14 mouse cellular contexts compared by ENCODE assay signal in genomic region chr2:151773476-151773875, GRCm38 (mm10). TPM values are rescaled to one million over a fixed set of nuclear protein-coding genes. Genes with fewer than 3 reads are reported as not detected.
DNase-seq lines count a peak whose midpoint lies in the region; ATAC-seq and TF ChIP-seq lines count a peak whose summit lies in the region.
"Had no signal": no experiment of that assay in that cellular context is flagged by ENCODE, and none has a peak within 500 bp of the region (broad histone marks: within the 10 kb centered on the region; RNA-seq: fewer than 3 reads in every experiment).

No protein-coding gene starts in this region.

- TF ChIP-seq CTCF in C2C12 (IDR thresholded peaks at IDR 0.05; ENCODE audit: control insufficient read depth, insufficient read depth, insufficient read length) = no peak

- H3K4me2 ChIP-seq in embryonic facial prominence, embryonic 14.5 days (ENCODE audit: low read depth, low read length) = no peak overlapping the region
- no peak overlapping the region for H3K4me2 ChIP-seq in lung, embryonic 15.5 days
- no peak overlapping the region for H3K4me2 ChIP-seq in neural tube, embryonic 15.5 days
- no peak overlapping the region for H3K4me2 ChIP-seq in heart, embryonic 11.5 days
- H3K4me2 ChIP-seq: kidney, embryonic 15.5 days; liver, embryonic 11.5 days; neural tube, embryonic 13.5 days had no signal

- WGBS in embryonic facial prominence, embryonic 14.5 days = 88% methylated on average over 8 of the region's 8 CpGs
- WGBS in embryonic facial prominence, embryonic 10.5 days = 90% methylated on average over 8 of the region's 8 CpGs
- WGBS in lung, embryonic 15.5 days = 75% methylated on average over 8 of the region's 8 CpGs
- 92% methylated on average over 8 of the region's 8 CpGs for WGBS in neural tube, embryonic 15.5 days
- WGBS in heart, embryonic 11.5 days (ENCODE audit: insufficient replicate concordance) = 78% methylated on average over 8 of the region's 8 CpGs

- no peak for ATAC-seq in embryonic facial prominence, embryonic 14.5 days (ENCODE audit: low read depth)
- ATAC-seq in lung, embryonic 15.5 days (ENCODE audit: borderline replicate concordance, extremely low read depth, low FRiP score, low TSS enrichment) = peak; percentile 36; the same call in 1 of the 2 replicates
- ATAC-seq in neural tube, embryonic 15.5 days (ENCODE audit: low FRiP score) = no peak
- no peak for ATAC-seq in heart, embryonic 11.5 days (replicated peaks; ENCODE audit: insufficient number of reproducible peaks, low FRiP score, low TSS enrichment)

- H3K27ac ChIP-seq in embryonic facial prominence, embryonic 14.5 days (replicated peaks; ENCODE audit: low read depth, low read length) = no peak overlapping the region
- no peak overlapping the region for H3K27ac ChIP-seq in embryonic facial prominence, embryonic 10.5 days (replicated peaks)
- H3K27ac ChIP-seq in lung, embryonic 15.5 days = no peak overlapping the region
- H3K27ac ChIP-seq in neural tube, embryonic 15.5 days (replicated peaks) = no peak overlapping the region
- H3K27ac ChIP-seq in heart, embryonic 11.5 days (ENCODE audit: low read depth, low read length) = no peak overlapping the region
- H3K27ac ChIP-seq: heart, adult 2 months; kidney, embryonic 15.5 days; neural tube, embryonic 13.5 days had no signal

- no peaks in the 10 kb centered on the region for H3K9me3 ChIP-seq in embryonic facial prominence, embryonic 14.5 days (ENCODE audit: control insufficient read depth, low read length)
- no peaks in the 10 kb centered on the region for H3K9me3 ChIP-seq in embryonic facial prominence, embryonic 10.5 days
- H3K9me3 ChIP-seq in lung, embryonic 15.5 days = no peaks in the 10 kb centered on the region
- H3K9me3 ChIP-seq in neural tube, embryonic 15.5 days (replicated peaks) = no peaks in the 10 kb centered on the region
- no peaks in the 10 kb centered on the region for H3K9me3 ChIP-seq in heart, embryonic 11.5 days (replicated peaks; ENCODE audit: control insufficient read depth, low read length)
- H3K9me3 ChIP-seq: kidney, embryonic 15.5 days; neural tube, embryonic 13.5 days had no signal

- H3K79me3 ChIP-seq in C2C12 (ENCODE audit: low read depth) = no peaks in the 10 kb centered on the region

- H3ac ChIP-seq in C2C12 (ENCODE audit: control insufficient read depth, insufficient read length, low read depth) = no peak overlapping the region

- no peak overlapping the region for H3K4me3 ChIP-seq in embryonic facial prominence, embryonic 14.5 days (ENCODE audit: low read depth, low read length)
- no peak overlapping the region for H3K4me3 ChIP-seq in embryonic facial prominence, embryonic 10.5 days
- no peak overlapping the region for H3K4me3 ChIP-seq in C2C12 (ENCODE audit: insufficient read depth, poor library complexity, severe bottlenecking)
- H3K4me3 ChIP-seq in lung, embryonic 15.5 days = no peak overlapping the region
- no peak overlapping the region for H3K4me3 ChIP-seq in neural tube, embryonic 15.5 days (replicated peaks)
- no peak overlapping the region for H3K4me3 ChIP-seq in heart, embryonic 11.5 days (ENCODE audit: low read depth, low read length)
- H3K4me3 ChIP-seq: heart, adult 2 months; kidney, embryonic 15.5 days; neural tube, embryonic 13.5 days had no signal

- DNase-seq in embryonic facial prominence, embryonic 14.5 days (ENCODE audit: low spot score) = peak; percentile 43
- no peak for DNase-seq in embryonic facial prominence, embryonic 10.5 days (ENCODE audit: low spot score)
- DNase-seq in layer of hippocampus, adult 18-20 months (ENCODE audit: low spot score in 2 of 2) = peak; percentile 37 to 53
- DNase-seq in embryo, embryonic 9.5 days (ENCODE audit: extremely low spot score) = no peak
- DNase-seq: adrenal gland, postnatal 10 days; heart, adult 2 months; heart, postnatal 10 days had no signal

- H3K79me2 ChIP-seq in C2C12 (ENCODE audit: control insufficient read depth, insufficient read depth) = no peaks in the 10 kb centered on the region

- H3K4me1 ChIP-seq in embryonic facial prominence, embryonic 14.5 days (ENCODE audit: control insufficient read depth, insufficient read depth, low read length) = no peaks in the 10 kb centered on the region
- H3K4me1 ChIP-seq in embryonic facial prominence, embryonic 10.5 days = peaks cover 8% of the 10 kb centered on the region
- H3K4me1 ChIP-seq in lung, embryonic 15.5 days = no peaks in the 10 kb centered on the region
- no peaks in the 10 kb centered on the region for H3K4me1 ChIP-seq in neural tube, embryonic 15.5 days
- no peaks in the 10 kb centered on the region for H3K4me1 ChIP-seq in heart, embryonic 11.5 days (ENCODE audit: control insufficient read depth, insufficient read depth, low read length)
- H3K4me1 ChIP-seq: kidney, embryonic 15.5 days had no signal

- H3K27me3 ChIP-seq in embryonic facial prominence, embryonic 14.5 days (replicated peaks; ENCODE audit: control insufficient read depth, insufficient read depth, low read length) = no peaks in the 10 kb centered on the region
- H3K27me3 ChIP-seq in embryonic facial prominence, embryonic 10.5 days (replicated peaks; ENCODE audit: low read depth, poor library complexity, severe bottlenecking) = peaks cover 10% of the 10 kb centered on the region; the same call in 1 of the 2 replicates
- peaks cover 6% of the 10 kb centered on the region for H3K27me3 ChIP-seq in C2C12 (ENCODE audit: control insufficient read depth, insufficient read depth, insufficient read length)
- H3K27me3 ChIP-seq in lung, embryonic 15.5 days = no peaks in the 10 kb centered on the region; the same call in 1 of the 2 replicates
- no peaks in the 10 kb centered on the region for H3K27me3 ChIP-seq in neural tube, embryonic 15.5 days (replicated peaks)
- no peaks in the 10 kb centered on the region for H3K27me3 ChIP-seq in heart, embryonic 11.5 days (ENCODE audit: control insufficient read depth, insufficient read depth, low read length)
- H3K27me3 ChIP-seq: neural tube, embryonic 13.5 days had no signal

- H3K9ac ChIP-seq in embryonic facial prominence, embryonic 14.5 days (ENCODE audit: low read depth, low read length) = no peak overlapping the region
- H3K9ac ChIP-seq in lung, embryonic 15.5 days = no peak overlapping the region
- H3K9ac ChIP-seq in neural tube, embryonic 15.5 days (replicated peaks) = no peak overlapping the region
- no peak overlapping the region for H3K9ac ChIP-seq in heart, embryonic 11.5 days (ENCODE audit: low read depth, low read length)
- H3K9ac ChIP-seq: kidney, embryonic 15.5 days; neural tube, embryonic 13.5 days had no signal

- H3K36me3 ChIP-seq in embryonic facial prominence, embryonic 14.5 days (ENCODE audit: control insufficient read depth, insufficient read depth, low read length) = no peaks in the 10 kb centered on the region
- no peaks in the 10 kb centered on the region for H3K36me3 ChIP-seq in embryonic facial prominence, embryonic 10.5 days (replicated peaks)
- H3K36me3 ChIP-seq in C2C12 (ENCODE audit: control insufficient read depth, insufficient read depth) = no peaks in the 10 kb centered on the region
- H3K36me3 ChIP-seq in lung, embryonic 15.5 days = no peaks in the 10 kb centered on the region
- no peaks in the 10 kb centered on the region for H3K36me3 ChIP-seq in neural tube, embryonic 15.5 days
- no peaks in the 10 kb centered on the region for H3K36me3 ChIP-seq in heart, embryonic 11.5 days (ENCODE audit: control insufficient read depth, insufficient read depth, low read length)
- H3K36me3 ChIP-seq: kidney, embryonic 15.5 days; neural tube, embryonic 13.5 days had no signal

TF ChIP-seq in C2C12, 6 proteins besides CTCF, POLR2A, EP300 and RAD21:
- TF ChIP-seq MYOD1 (IDR thresholded peaks at IDR 0.05; ENCODE audit: control insufficient read depth, insufficient read length, low read depth) = peak; percentile 19
- no peak for TF ChIP-seq USF1 (IDR thresholded peaks at IDR 0.05; ENCODE audit: low read depth)
- TF ChIP-seq MAX (IDR thresholded peaks at IDR 0.05) = peak; percentile 70
- no peak for TF ChIP-seq FOSL1 (IDR thresholded peaks at IDR 0.05; ENCODE audit: insufficient read depth, low read length, poor library complexity, severe bottlenecking)
- TF ChIP-seq CEBPB (IDR thresholded peaks at IDR 0.05; ENCODE audit: low read depth) = no peak

RNA-seq across cellular contexts. Expression of gene Psmf1, which starts 29.5 kb away (rescaled TPM):
- 38.9 and 48.4 TPM in 2 replicates for polyA plus RNA-seq in embryonic facial prominence, embryonic 14.5 days (2014; fragmentation: Nextera tagmentation; extraction: Ambion mirVana)
- 53.7 and 58.9 TPM in 2 replicates for polyA plus RNA-seq in embryonic facial prominence, embryonic 10.5 days (2016; fragmentation: Nextera tagmentation; extraction: Ambion mirVana)
- polyA plus RNA-seq in C2C12 (2012; fragmentation: generic; extraction: Trizol) = 27.9 TPM
- total RNA-seq in layer of hippocampus, adult 18-20 months (2021) = 10 to 100 TPM; 33.2 to 35.1 TPM
- 35.7 and 39.0 TPM in 2 replicates for polyA plus RNA-seq in lung, embryonic 15.5 days (2015; fragmentation: Nextera tagmentation; extraction: Ambion mirVana)
- polyA plus RNA-seq in neural tube, embryonic 15.5 days (2015; fragmentation: Nextera tagmentation; extraction: Ambion mirVana) = 58.3 and 60.5 TPM in 2 replicates
- 30.7 and 33.6 TPM in 2 replicates for polyA plus RNA-seq in heart, embryonic 11.5 days (2014; fragmentation: Nextera tagmentation; extraction: Ambion mirVana)

Comparison
In these comparisons a context has a peak if more than half of its experiments do, and no peak if none do; other contexts are left out.
1. DNase-seq: peak in embryonic facial prominence, embryonic 14.5 days (single experiment) and layer of hippocampus, adult 18-20 months (2 of 2); none in embryonic facial prominence, embryonic 10.5 days (single experiment) and embryo, embryonic 9.5 days (single experiment).